Mouse (Mus musculus) hindbrain, embryonic 15.5 days (tissue): Measurements from ENCODE around the gene Dock3. TPM values are rescaled to one million over a fixed set of nuclear protein-coding genes. Genes with fewer than 3 reads are reported as not detected.

Experiments used
- ATAC-seq: fragments of 200-750 bp; cut with Nextera tagmentation; 2 replicates; pipeline ENCODE4 v1.8.0; 2017; ENCODE audit warnings: low read depth, moderate number of reproducible peaks, moderate TSS enrichment; ENCODE audit not compliant: low FRiP score
- H3K27ac ChIP-seq: fragments of 300-500 bp; sonication (generic); replicated peaks from 2 replicates; pipeline ENCODE4 v1.5.1; 2015; ENCODE audit warnings: mild to moderate bottlenecking, inconsistent platforms
- H3K27me3 ChIP-seq: fragments of 300-500 bp; sonication (generic); 2 replicates; pipeline ENCODE4 v1.6.1; 2015; ENCODE audit warnings: control low read depth, inconsistent platforms
- H3K36me3 ChIP-seq: fragments of 300-500 bp; sonication (generic); 2 replicates; pipeline ENCODE4 v1.6.1; 2015; ENCODE audit warnings: control low read depth, inconsistent platforms
- H3K4me1 ChIP-seq: fragments of 300-500 bp; sonication (generic); replicated peaks from 2 replicates; pipeline ENCODE4 v1.6.1; 2015; ENCODE audit warnings: control low read depth, inconsistent platforms
- H3K4me2 ChIP-seq: fragments of 300-500 bp; sonication (generic); 2 replicates; pipeline ENCODE4 v1.6.1; 2015; ENCODE audit warnings: moderate library complexity, mild to moderate bottlenecking, inconsistent platforms
- H3K4me3 ChIP-seq: fragments of 300-500 bp; sonication (generic); 2 replicates; pipeline ENCODE4 v1.5.1; 2015; ENCODE audit warnings: mild to moderate bottlenecking, inconsistent platforms
- H3K9ac ChIP-seq: fragments of 300-500 bp; sonication (generic); 2 replicates; pipeline ENCODE4 v1.6.1; 2015; ENCODE audit warnings: inconsistent platforms
- H3K9me3 ChIP-seq: fragments of 300-500 bp; sonication (generic); 2 replicates; pipeline ENCODE4 v1.6.1; 2016; ENCODE audit warnings: control low read depth, inconsistent platforms
- WGBS: fragments of 180-500 bp; shearing (Covaris S2); methylation state at CpG from one replicate; pipeline ENCODE4 v1.1.7; 2015; 5-methylcytosine and 5-hydroxymethylcytosine counted together
- polyA plus RNA-seq: library from polyadenylated mRNA; unstranded; fragments of >200 nt; fragmentation: Nextera tagmentation; extraction: Ambion mirVana; gene quantifications from 2 replicates; pipeline ENCODE4 v1.2.1, GENCODE M21; 2015

Dock3 gene
- polyA plus RNA-seq, 1 experiment from 2014 or later: 22.5 TPM

- Histone ChIP-seq H3K4me3 (no peak overlapping the region), H3K9ac (no peak overlapping the region), H3K9me3 (no peaks in the 10 kb centered on the region), H3K4me1 (no peaks in the 10 kb centered on the region), H3K27ac (no peak overlapping the region), H3K4me2 (no peak overlapping the region), H3K27me3 (no peaks in the 10 kb centered on the region), H3K36me3 (peaks cover 43% of the 10 kb centered on the region)
- ATAC-seq: no peak
- WGBS: 100% methylated on average over 1 of the region's 1 CpGs
Observed at GRCm38 (mm10) chr9:106898901-106899300, 332.8 kb downstream of the Dock3 start.

GRCm38 (mm10) chr9:106893327-106893726 is 338.4 kb downstream of the Dock3 start:
- no peak overlapping the region for H3K9ac ChIP-seq

GRCm38 (mm10) chr9:106892552-106892875 is 339.2 kb downstream of the Dock3 start:
- Histone ChIP-seq H3K36me3 (peaks cover 22% of the 10 kb centered on the region), H3K4me2 (peak overlapping the region; percentile 73), H3K27ac (peak overlapping the region; percentile 92), H3K4me3 (peak overlapping the region; percentile 95), H3K9ac (peak overlapping the region; percentile 58), H3K4me1 (peaks cover 41% of the 10 kb centered on the region), H3K27me3 (no peaks in the 10 kb centered on the region), H3K9me3 (no peaks in the 10 kb centered on the region)
- 0% methylated on average over 9 of the region's 9 CpGs for WGBS
- no peak for ATAC-seq

More at GRCm38 (mm10) chr9:106893327-106893726, 338.4 kb downstream of the Dock3 start:
- Histone ChIP-seq H3K4me1 (peaks cover 33% of the 10 kb centered on the region), H3K4me3 (no peak overlapping the region), H3K9me3 (no peaks in the 10 kb centered on the region), H3K27me3 (no peaks in the 10 kb centered on the region), H3K27ac (no peak overlapping the region), H3K4me2 (peak overlapping the region; percentile 15; the same call in 1 of the 2 replicates), H3K36me3 (peaks cover 19% of the 10 kb centered on the region)
- WGBS: 61% methylated on average over 3 of the region's 3 CpGs
- ATAC-seq: no peak

- peak within 1 kb of the TSS; percentile 93 for H3K9ac ChIP-seq
Observed at GRCm38 (mm10) chr9:106891829-106892551, 339.7 kb downstream of the Dock3 start, which contains the start of gene Manf. Manf (minus strand) TSS chr9:106891979.

GRCm38 (mm10) chr9:106891341-106891741 is 340.4 kb downstream of the Dock3 start:
- no peak for ATAC-seq
- peaks cover 45% of the 10 kb centered on the region for H3K4me1 ChIP-seq
- peaks cover 19% of the 10 kb centered on the region for H3K36me3 ChIP-seq
- H3K9me3 ChIP-seq: no peaks in the 10 kb centered on the region
- no peaks in the 10 kb centered on the region for H3K27me3 ChIP-seq
- peak overlapping the region; percentile 73 for H3K4me2 ChIP-seq
- peak overlapping the region; percentile 93 for H3K9ac ChIP-seq
- WGBS: 0% methylated on average over 17 of the region's 17 CpGs
- peak overlapping the region; percentile 95 for H3K4me3 ChIP-seq
- H3K27ac ChIP-seq: peak overlapping the region; percentile 88

More at GRCm38 (mm10) chr9:106891829-106892551, 339.7 kb downstream of the Dock3 start, which contains the start of gene Manf:
- no peaks in the 10 kb centered on the region for H3K27me3 ChIP-seq
- H3K9me3 ChIP-seq: no peaks in the 10 kb centered on the region
- peak within 1 kb of the TSS; percentile 92 for H3K27ac ChIP-seq
- WGBS: under 1% methylated on average over 59 of the region's 59 CpGs
- peak within 1 kb of the TSS; percentile 73 for H3K4me2 ChIP-seq
- H3K36me3 ChIP-seq: peaks cover 22% of the 10 kb centered on the region
- peak; percentile 99 for ATAC-seq
- peaks cover 45% of the 10 kb centered on the region for H3K4me1 ChIP-seq
- peak within 1 kb of the TSS; percentile 95 for H3K4me3 ChIP-seq

- Histone ChIP-seq H3K9me3 (no peaks in the 10 kb centered on the region), H3K27ac (no peak overlapping the region), H3K9ac (peak overlapping the region; percentile 93), H3K36me3 (peaks cover 18% of the 10 kb centered on the region), H3K27me3 (no peaks in the 10 kb centered on the region), H3K4me2 (peak overlapping the region; percentile 73), H3K4me1 (peaks cover 46% of the 10 kb centered on the region), H3K4me3 (peak overlapping the region; percentile 95)
- no peak for ATAC-seq
- 72% methylated on average over 8 of the region's 8 CpGs for WGBS
Observed at GRCm38 (mm10) chr9:106890496-106891240, 341.0 kb downstream of the Dock3 start.

GRCm38 (mm10) chr9:106889321-106889720 is 342.4 kb downstream of the Dock3 start:
- no peak overlapping the region for H3K4me3 ChIP-seq
- peaks cover 59% of the 10 kb centered on the region for H3K4me1 ChIP-seq
- no peak for ATAC-seq
- no peak overlapping the region for H3K27ac ChIP-seq
- peaks cover 18% of the 10 kb centered on the region for H3K36me3 ChIP-seq
- H3K9ac ChIP-seq: no peak overlapping the region
- 86% methylated on average over 9 of the region's 9 CpGs for WGBS
- H3K27me3 ChIP-seq: no peaks in the 10 kb centered on the region
- no peaks in the 10 kb centered on the region for H3K9me3 ChIP-seq
- H3K4me2 ChIP-seq: no peak overlapping the region

- Histone ChIP-seq H3K4me1 (peaks cover 66% of the 10 kb centered on the region), H3K36me3 (peaks cover 21% of the 10 kb centered on the region), H3K4me3 (no peak overlapping the region), H3K9ac (no peak overlapping the region), H3K27ac (no peak overlapping the region), H3K27me3 (no peaks in the 10 kb centered on the region), H3K4me2 (no peak overlapping the region), H3K9me3 (no peaks in the 10 kb centered on the region)
- 97% methylated on average over 3 of the region's 3 CpGs for WGBS
- ATAC-seq: no peak
Observed at GRCm38 (mm10) chr9:106888346-106888745, 343.4 kb downstream of the Dock3 start.

- Histone ChIP-seq H3K9ac (peak within 1 kb of the TSS; percentile 94), H3K27ac (peak within 1 kb of the TSS; percentile 91), H3K4me2 (peak within 1 kb of the TSS; percentile 98), H3K4me3 (peak within 1 kb of the TSS; percentile 92), H3K27me3 (no peaks in the 10 kb centered on the region), H3K9me3 (no peaks in the 10 kb centered on the region), H3K4me1 (peaks cover 72% of the 10 kb centered on the region), H3K36me3 (peaks cover 34% of the 10 kb centered on the region)
- WGBS: 3% methylated on average over 90 of the region's 101 CpGs
- ATAC-seq: peak; percentile 65
Observed at GRCm38 (mm10) chr9:106886828-106887702, 344.6 kb downstream of the Dock3 start, which contains the start of gene Rbm15b. Rbm15b (minus strand) TSS chr9:106887428.

- Histone ChIP-seq H3K27me3 (no peaks in the 10 kb centered on the region), H3K36me3 (peaks cover 43% of the 10 kb centered on the region), H3K4me3 (peak overlapping the region; percentile 92), H3K9ac (peak overlapping the region; percentile 94), H3K4me2 (peak overlapping the region; percentile 98), H3K27ac (peak overlapping the region; percentile 91), H3K4me1 (peaks cover 81% of the 10 kb centered on the region), H3K9me3 (no peaks in the 10 kb centered on the region)
- ATAC-seq: 0 out of 2 replicates have a peak, but pooled peaks have one; percentile 4
- WGBS: under 1% methylated on average over 86 of the region's 107 CpGs
Observed at GRCm38 (mm10) chr9:106885901-106886731, 345.6 kb downstream of the Dock3 start.
